In genomic region chr5:136489450-136489849, GRCm38 (mm10) we compare ENCODE assay signal across 20 mouse cellular contexts.
DNase-seq lines count a peak whose midpoint lies in the region; ATAC-seq and TF ChIP-seq lines count a peak whose summit lies in the region.
"Had no signal": no experiment of that assay in that cellular context is flagged by ENCODE, and none has a peak within 500 bp of the region (broad histone marks: within the 10 kb centered on the region; RNA-seq: fewer than 3 reads in every experiment).

No protein-coding gene starts in this region.

- 75% methylated on average over 5 of the region's 5 CpGs for WGBS in cerebellum, adult 2 months
- 51% methylated on average over 5 of the region's 5 CpGs for WGBS in heart, embryonic 12.5 days
- 89% methylated on average over 5 of the region's 5 CpGs for WGBS in liver, postnatal 0 days (ENCODE audit: insufficient replicate concordance)
- 36% methylated on average over 5 of the region's 5 CpGs for WGBS in limb, embryonic 14.5 days

- H3K4me3 ChIP-seq in cerebellum, adult 2 months (replicated peaks; ENCODE audit: insufficient read depth, low read depth, low read length), result no peak overlapping the region
- no peak overlapping the region for H3K4me3 ChIP-seq in heart, embryonic 12.5 days
- no peak overlapping the region for H3K4me3 ChIP-seq in liver, postnatal 0 days (ENCODE audit: low read depth, low read length)
- H3K4me3 ChIP-seq in limb, embryonic 14.5 days (replicated peaks; ENCODE audit: low read length), result no peak overlapping the region
- H3K4me3 ChIP-seq: embryonic facial prominence, embryonic 13.5 days; forebrain, embryonic 10.5 days; hindbrain, embryonic 13.5 days had no signal

- intact Hi-C loops in heart, postnatal 25 days (cut with DNase I), result no loop called here

- no peak overlapping the region for H3K9ac ChIP-seq in heart, embryonic 12.5 days
- H3K9ac ChIP-seq in liver, postnatal 0 days (replicated peaks), result no peak overlapping the region
- H3K9ac ChIP-seq in limb, embryonic 14.5 days (ENCODE audit: low read depth, low read length, severe bottlenecking), result no peak overlapping the region
- H3K9ac ChIP-seq: embryonic facial prominence, embryonic 13.5 days; hindbrain, embryonic 13.5 days had no signal

- H3K4me2 ChIP-seq in heart, embryonic 12.5 days, result no peak overlapping the region
- H3K4me2 ChIP-seq in liver, postnatal 0 days (ENCODE audit: low read depth, low read length), result no peak overlapping the region
- H3K4me2 ChIP-seq in limb, embryonic 14.5 days (replicated peaks; ENCODE audit: low read depth, low read length, severe bottlenecking), result no peak overlapping the region
- H3K4me2 ChIP-seq: embryonic facial prominence, embryonic 13.5 days; heart, embryonic 11.5 days; hindbrain, embryonic 13.5 days had no signal

- TF ChIP-seq CTCF in cerebellum, adult 2 months (IDR thresholded peaks at IDR 0.05; ENCODE audit: borderline replicate concordance, insufficient read depth, low read depth, low read length), result no peak
- TF ChIP-seq CTCF in liver, postnatal 0 days (IDR thresholded peaks at IDR 0.05; ENCODE audit: low read depth), result no peak

- TF ChIP-seq EP300 in liver, postnatal 0 days (IDR thresholded peaks at IDR 0.05; ENCODE audit: low read depth), result no peak

- peaks cover 14% of the 10 kb centered on the region for H3K36me3 ChIP-seq in heart, embryonic 12.5 days
- 0 out of 2 replicates have a peak, but pooled peaks cover 2% of the 10 kb centered on the region for H3K36me3 ChIP-seq in liver, postnatal 0 days (replicated peaks; ENCODE audit: insufficient read depth, low read length)
- H3K36me3 ChIP-seq in limb, embryonic 14.5 days (ENCODE audit: control insufficient read depth, insufficient read depth, low read length), result peaks cover 12% of the 10 kb centered on the region

- no peak for ATAC-seq in heart, embryonic 12.5 days (ENCODE audit: insufficient number of reproducible peaks, low FRiP score)
- ATAC-seq in liver, postnatal 0 days, result no peak
- ATAC-seq in limb, embryonic 14.5 days (ENCODE audit: low FRiP score, low read depth), result peak; percentile 78
- ATAC-seq: forebrain, embryonic 14.5 days; hindbrain, postnatal 0 days had no signal

- peak overlapping the region; percentile 98 for H3K27ac ChIP-seq in cerebellum, adult 2 months (ENCODE audit: insufficient read depth, low read length)
- peak overlapping the region; percentile 39; the same call in 1 of the 2 replicates for H3K27ac ChIP-seq in heart, embryonic 12.5 days (ENCODE audit: poor library complexity, severe bottlenecking)
- H3K27ac ChIP-seq in liver, postnatal 0 days (ENCODE audit: low read depth), result peak overlapping the region; percentile 76
- no peak overlapping the region for H3K27ac ChIP-seq in limb, embryonic 14.5 days (replicated peaks; ENCODE audit: low read depth, low read length)
- H3K27ac ChIP-seq: embryonic facial prominence, embryonic 13.5 days; forebrain, embryonic 10.5 days; hindbrain, embryonic 13.5 days; hindbrain, postnatal 0 days had no signal

- H3K4me1 ChIP-seq in cerebellum, adult 2 months (ENCODE audit: control insufficient read depth, insufficient read depth, low read length), result peaks cover 70% of the 10 kb centered on the region
- H3K4me1 ChIP-seq in heart, embryonic 12.5 days (replicated peaks), result peaks cover 73% of the 10 kb centered on the region
- peaks cover 19% of the 10 kb centered on the region for H3K4me1 ChIP-seq in liver, postnatal 0 days (ENCODE audit: insufficient read depth)
- peaks cover 25% of the 10 kb centered on the region for H3K4me1 ChIP-seq in limb, embryonic 14.5 days (ENCODE audit: control insufficient read depth, insufficient read depth, low read length)

- no peak for DNase-seq in cerebellum, adult 2 months
- DNase-seq in cerebellum, adult 11 months, result no peak
- DNase-seq in heart, postnatal 25 days (ENCODE audit: low spot score), result no peak
- no peak for DNase-seq in liver, postnatal 0 days
- DNase-seq in liver, result no peak
- peak; percentile 38 for DNase-seq in limb, embryonic 14.5 days (ENCODE audit: low spot score)
- DNase-seq in spleen, postnatal 10 days (ENCODE audit: low spot score in 2 of 2), result no peak
- DNase-seq: adrenal gland, adult 2 months; adrenal gland, postnatal 25 days; gastrocnemius, postnatal 36 days; heart, adult 11 months; heart, postnatal 10 days; kidney, adult 18-20 months had no signal

- H3K27me3 ChIP-seq in cerebellum, adult 2 months (ENCODE audit: control insufficient read depth, insufficient read depth, low read length), result no peaks in the 10 kb centered on the region
- no peaks in the 10 kb centered on the region for H3K27me3 ChIP-seq in heart, embryonic 12.5 days (replicated peaks)
- no peaks in the 10 kb centered on the region for H3K27me3 ChIP-seq in liver, postnatal 0 days (ENCODE audit: insufficient read depth, low read length)
- no peaks in the 10 kb centered on the region for H3K27me3 ChIP-seq in limb, embryonic 14.5 days (ENCODE audit: control insufficient read depth, insufficient read depth, low read length)
- H3K27me3 ChIP-seq: hindbrain, embryonic 13.5 days had no signal

- H3K9me3 ChIP-seq in heart, embryonic 12.5 days (replicated peaks), result no peaks in the 10 kb centered on the region
- H3K9me3 ChIP-seq in liver, postnatal 0 days (ENCODE audit: low read length), result no peaks in the 10 kb centered on the region
- no peaks in the 10 kb centered on the region for H3K9me3 ChIP-seq in limb, embryonic 14.5 days (ENCODE audit: control insufficient read depth, low read length)
- H3K9me3 ChIP-seq: embryonic facial prominence, embryonic 13.5 days; forebrain, embryonic 10.5 days; hindbrain, embryonic 13.5 days had no signal

- TF ChIP-seq POLR2A in cerebellum, adult 2 months (IDR thresholded peaks at IDR 0.05; ENCODE audit: borderline replicate concordance, insufficient read depth, low read length), result no peak
- no peak for TF ChIP-seq POLR2A in limb, embryonic 14.5 days (IDR thresholded peaks at IDR 0.05; ENCODE audit: borderline replicate concordance, extremely low read depth, insufficient read depth, insufficient read length)
